Mouse (Mus musculus): ENCODE measurements around the gene Dact3.

The Dact3 gene

DNA sequence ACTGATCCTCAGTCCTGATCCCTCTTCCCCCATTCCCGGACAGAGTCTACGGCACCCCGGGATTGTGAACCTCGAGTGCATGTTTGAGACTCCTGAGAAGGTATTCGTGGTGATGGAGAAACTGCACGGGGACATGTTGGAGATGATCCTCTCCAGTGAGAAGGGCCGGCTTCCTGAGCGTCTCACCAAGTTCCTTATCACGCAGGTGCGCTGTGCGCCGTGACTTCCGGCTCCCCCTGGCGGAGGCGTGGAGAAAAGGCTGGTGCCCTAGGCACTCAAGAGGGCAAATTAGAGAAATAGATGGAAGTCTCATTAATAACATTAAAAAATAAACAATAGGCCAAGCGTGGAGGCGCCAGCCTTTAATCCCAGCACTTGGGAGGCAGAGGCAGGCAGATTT, 16.8 kb upstream of the Dact3 start:
- DNase-seq (ENCODE audit: low spot score), result no peak

DNA sequence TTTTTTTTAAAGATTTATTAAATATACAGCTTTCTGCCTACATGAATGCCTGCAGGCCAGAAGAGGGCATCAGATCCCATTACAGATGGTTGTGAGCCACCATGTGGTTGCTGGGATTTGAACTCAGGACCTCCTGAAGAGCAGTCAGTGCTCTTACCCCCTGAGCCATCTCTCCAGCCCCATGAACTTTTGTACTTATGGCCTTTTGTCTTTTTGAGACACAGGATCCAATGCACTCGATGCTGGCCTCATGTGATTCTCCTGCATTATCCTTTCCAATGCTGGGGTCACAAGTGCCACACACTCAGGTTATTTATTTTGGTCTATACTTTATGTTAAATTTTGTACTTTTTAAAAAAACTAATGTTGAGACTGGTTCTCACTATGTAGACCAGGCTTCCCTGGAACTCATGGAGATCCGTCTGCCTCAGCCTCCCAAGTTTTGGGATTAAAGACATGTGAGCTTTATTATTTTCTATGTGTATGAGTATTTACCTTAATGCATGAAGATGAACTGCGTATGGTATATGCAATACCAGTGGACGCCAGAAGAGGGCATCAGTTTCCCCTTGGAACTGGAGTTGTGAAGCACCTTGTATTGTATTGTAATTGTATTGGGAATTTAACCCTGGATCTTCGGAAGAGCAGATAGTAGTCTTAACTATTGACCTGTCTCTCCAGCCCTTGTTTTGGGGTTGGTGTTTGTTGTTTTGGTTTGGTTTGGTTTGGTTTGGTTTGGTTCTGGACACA, 15.0 kb upstream of the Dact3 start:
- no peak for DNase-seq (ENCODE audit: low spot score)

DNA sequence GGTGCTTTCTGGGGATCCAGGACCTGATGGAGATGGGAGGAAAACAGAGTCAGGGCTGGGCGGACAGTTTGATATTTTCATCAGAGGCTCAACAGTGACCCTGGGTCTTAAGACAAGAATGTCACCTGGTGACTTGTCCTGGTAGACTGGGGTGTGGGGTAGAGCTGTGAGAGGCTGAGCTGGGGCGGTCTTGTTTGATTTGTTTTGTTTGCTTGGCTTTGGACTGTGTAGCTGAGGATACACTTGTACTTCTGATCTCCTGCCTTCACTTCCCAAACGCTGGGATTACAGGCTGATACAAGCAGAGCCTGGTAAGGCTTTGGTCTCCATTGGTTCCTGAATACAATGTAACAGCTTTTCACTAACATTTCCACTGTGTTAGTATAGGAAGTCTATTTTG, 7.6 kb upstream of the Dact3 start:
- DNase-seq (ENCODE audit: low spot score), result peak; percentile 43

DNA sequence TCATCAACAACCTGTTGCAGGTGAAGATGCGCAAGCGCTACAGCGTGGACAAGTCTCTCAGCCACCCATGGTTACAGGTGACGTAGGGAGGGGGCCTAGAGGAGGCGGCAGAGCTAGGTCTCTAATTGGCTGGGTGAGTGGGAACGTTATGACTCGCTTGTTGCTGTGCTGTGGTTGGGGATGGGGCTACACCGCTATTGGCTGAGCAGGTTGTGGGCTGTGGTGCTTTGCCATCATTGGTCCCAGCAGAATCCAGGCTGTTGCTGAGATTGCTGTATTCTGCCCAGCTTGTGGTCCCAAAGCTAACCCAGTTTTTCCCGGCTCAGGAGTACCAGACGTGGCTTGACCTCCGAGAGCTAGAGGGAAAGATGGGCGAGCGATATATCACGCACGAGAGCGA, 5.6 kb upstream of the Dact3 start:
- no peak for DNase-seq (ENCODE audit: low spot score)

GRCm38 (mm10) chr7:16871600-16871999, 3.5 kb upstream of the Dact3 start:
- DNase-seq (ENCODE audit: low spot score), result no peak

DNA sequence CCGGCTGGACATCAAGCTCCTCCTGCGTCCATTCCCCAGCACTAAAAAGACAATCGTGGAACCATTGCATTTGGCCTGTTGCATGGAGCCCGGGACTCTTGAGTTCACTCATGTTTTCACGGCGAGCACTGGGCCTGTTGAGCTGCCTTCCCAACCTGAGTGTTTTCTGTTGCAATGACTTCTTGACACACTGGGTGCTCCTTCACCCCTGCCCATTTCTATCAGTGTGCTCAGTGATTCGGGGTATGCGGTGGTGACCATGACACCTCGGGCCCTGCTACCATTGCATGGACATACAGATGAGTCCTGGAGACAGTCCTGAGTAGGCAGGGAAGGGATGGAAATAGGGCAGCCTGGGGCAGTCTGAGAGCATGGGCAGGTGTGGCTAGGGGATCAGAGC, 2.6 kb upstream of the Dact3 start:
- DNase-seq (ENCODE audit: low spot score), result no peak

DNA sequence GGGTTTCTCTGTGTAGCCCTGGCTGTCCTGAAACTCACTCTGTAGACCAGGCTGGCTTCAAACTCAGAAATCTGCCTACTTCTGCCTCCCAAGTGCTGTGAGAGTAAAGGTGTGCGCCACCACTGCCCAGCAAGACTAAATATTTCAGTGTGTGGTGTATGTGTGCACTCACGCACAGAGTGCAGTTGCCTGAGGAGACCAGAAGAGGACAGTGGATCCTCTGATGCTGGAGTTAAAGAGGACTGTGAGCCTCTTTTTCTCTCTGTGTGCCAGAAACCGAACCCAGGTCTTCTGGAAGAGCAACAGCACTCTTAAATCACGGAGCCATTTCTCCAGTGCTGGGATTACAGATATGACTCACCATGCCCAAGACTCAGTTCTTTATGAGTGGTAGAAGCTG, 1.7 kb upstream of the Dact3 start:
- no peak for DNase-seq (ENCODE audit: low spot score)

GRCm38 (mm10) chr7:16874190-16874589, 927 bp upstream of the Dact3 start:
- DNase-seq (ENCODE audit: low spot score), result peak; percentile 73

GRCm38 (mm10) chr7:16874756-16875309, 284 bp upstream of the Dact3 start:
- DNase-seq (ENCODE audit: low spot score), result peak; percentile 100

GRCm38 (mm10) chr7:16875326-16875725, 209 bp downstream of the Dact3 start:
- DNase-seq (ENCODE audit: low spot score), result no peak

DNA sequence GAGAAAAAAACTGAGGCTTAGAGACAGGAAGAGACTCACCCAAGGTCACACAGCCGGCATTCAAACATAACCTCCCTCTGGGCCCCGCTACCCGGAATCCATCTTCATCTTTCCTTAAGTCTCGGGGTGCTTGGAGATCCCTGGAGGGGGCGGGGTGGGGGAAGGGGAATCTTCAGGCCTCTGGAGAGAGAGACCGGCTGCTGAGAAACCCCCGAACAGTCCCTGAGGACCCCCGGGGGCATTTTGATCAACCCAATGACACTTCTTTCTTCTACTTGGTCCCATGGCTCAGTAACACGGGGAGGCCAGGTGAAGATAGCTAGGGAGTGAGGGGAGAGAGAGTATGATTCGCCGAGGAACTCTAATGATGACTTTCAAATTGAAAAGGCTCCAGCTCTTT, 889 bp downstream of the Dact3 start:
- no peak for DNase-seq (ENCODE audit: low spot score)

GRCm38 (mm10) chr7:16876608-16877007, 1.5 kb downstream of the Dact3 start:
- DNase-seq (ENCODE audit: low spot score), result peak; percentile 84

DNA sequence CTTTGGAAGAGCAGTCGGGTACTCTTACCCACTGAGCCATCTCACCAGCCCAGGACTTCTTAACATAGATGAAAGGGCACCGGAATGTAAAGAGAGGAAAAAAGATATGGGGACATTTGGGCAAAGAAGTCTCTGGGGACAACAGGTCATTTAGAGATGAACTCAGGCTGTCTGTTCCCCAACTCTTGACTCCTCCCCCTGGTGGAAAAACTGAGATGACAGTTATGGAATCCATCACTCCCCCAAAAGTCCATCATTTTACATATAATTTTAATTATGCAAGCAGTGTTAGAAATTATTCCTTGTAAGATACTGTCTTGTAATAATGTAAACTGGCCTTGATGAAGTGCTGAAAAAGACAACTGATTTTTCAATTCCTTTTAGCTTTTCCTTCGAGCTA, 2.6 kb downstream of the Dact3 start:
- no peak for DNase-seq (ENCODE audit: low spot score)

DNA sequence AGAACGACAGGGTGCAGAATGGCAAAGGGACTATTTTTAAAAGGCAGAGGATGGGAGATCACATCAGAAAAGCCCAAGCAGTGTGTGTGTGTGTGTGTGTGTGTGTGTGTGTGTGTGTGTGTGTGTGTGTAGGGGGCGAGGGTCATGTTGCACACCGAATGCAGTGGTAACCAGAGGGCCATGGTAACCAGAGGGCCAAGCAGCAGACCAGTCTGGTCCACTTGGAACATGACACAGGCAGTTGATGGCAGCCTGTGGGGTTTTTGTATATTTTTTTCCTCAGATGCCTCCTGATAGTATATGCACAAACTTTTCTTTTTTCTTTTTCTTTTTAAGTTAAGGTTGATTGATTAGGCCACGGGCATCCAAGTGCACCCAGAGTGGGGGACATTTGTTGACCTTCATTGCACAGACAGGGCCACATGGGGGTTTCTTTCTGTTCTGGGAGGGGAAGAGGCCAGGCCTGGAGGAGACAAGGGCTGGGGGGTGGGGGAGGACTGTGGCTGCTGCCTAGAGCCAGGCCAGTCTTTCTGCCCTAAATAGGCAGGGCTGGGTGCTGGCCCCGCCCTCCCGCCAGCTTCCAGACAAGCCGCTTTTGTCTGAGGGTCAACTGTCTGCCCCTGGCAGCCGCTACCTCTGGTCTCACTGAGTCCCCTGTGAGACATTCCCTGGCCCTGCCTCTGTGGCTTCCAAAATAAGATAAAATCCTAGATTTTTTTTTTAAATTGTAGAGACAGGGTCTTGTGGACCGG, 4.9 kb downstream of the Dact3 start:
- peak; percentile 60 for DNase-seq (ENCODE audit: low spot score)

- DNase-seq (ENCODE audit: low spot score), result no peak
Observed at GRCm38 (mm10) chr7:16880615-16881014, 5.5 kb downstream of the Dact3 start.

GRCm38 (mm10) chr7:16883162-16883561, 8.0 kb downstream of the Dact3 start:
- no peak for DNase-seq (ENCODE audit: low spot score)

GRCm38 (mm10) chr7:16884334-16884733, 9.2 kb downstream of the Dact3 start:
- DNase-seq (ENCODE audit: low spot score), result no peak

DNA sequence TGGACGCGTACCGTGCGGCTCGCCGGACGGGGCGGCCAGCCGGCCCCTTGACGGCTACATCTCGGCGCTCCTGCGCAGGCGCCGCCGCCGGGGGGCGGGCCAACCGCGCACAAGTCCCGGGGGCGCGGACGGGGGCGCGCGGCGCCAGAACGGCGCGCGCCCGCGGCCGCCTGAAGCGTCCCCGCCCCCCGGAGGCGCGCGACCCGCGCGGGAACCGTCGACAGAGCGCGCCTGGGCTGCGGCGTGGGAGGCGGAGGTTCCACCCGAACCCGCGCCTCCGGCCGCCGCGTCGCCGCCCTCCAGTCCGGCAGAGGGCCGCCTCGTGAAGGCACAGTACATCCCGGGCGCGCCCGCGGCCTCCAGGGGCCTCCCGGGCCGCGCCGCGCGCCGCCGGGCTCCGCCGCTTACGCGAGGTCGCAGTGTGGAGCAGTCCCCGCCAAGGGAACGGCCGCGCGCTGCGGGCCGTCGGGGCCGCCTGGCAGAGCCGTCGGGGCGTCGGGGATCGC, 10.2 kb downstream of the Dact3 start:
- DNase-seq (ENCODE audit: low spot score), result no peak

DNA sequence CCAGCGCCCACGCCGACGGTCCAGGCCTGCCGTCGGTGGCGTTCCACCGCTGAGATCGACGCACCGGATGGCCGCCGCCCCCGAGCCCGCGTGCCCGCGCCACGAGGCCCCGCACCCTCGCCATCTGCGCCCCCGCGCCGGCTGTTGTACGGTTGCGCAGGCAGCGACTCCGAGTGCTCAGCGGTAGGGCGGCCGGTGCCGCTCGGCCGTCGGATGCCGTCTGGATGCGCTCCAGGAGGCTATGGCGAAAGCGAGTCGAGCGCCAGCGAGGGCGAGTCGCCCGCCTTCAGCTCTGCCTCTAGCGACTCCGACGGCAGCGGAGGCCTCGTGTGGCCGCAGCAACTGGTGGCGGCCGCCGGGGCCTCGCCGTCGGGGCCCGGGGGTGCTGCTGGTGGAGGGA, 10.8 kb downstream of the Dact3 start:
- no peak for DNase-seq (ENCODE audit: low spot score)

DNA sequence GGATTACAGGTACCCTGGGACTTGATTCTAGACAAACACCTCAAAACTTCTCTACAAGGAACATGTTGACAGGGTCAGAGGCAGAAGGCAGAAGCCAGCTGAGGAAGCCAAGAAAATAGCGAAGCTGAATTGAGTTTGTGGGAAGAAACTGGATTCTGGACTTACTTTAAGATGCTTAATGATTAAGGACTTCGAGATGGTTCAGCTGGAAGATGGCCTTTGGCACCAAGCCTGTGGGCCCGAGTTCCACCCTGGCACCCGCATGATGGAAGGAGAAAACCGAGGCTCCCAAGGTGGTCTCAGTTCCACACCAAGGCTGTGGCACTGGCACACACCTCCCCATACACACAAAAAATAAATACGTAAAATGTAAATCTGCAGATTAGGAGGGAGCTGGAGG, 15.4 kb downstream of the Dact3 start:
- no peak for DNase-seq (ENCODE audit: low spot score)

- DNase-seq (ENCODE audit: low spot score), result peak; percentile 85
Observed at GRCm38 (mm10) chr7:16890944-16891343, 15.8 kb downstream of the Dact3 start.

DNA sequence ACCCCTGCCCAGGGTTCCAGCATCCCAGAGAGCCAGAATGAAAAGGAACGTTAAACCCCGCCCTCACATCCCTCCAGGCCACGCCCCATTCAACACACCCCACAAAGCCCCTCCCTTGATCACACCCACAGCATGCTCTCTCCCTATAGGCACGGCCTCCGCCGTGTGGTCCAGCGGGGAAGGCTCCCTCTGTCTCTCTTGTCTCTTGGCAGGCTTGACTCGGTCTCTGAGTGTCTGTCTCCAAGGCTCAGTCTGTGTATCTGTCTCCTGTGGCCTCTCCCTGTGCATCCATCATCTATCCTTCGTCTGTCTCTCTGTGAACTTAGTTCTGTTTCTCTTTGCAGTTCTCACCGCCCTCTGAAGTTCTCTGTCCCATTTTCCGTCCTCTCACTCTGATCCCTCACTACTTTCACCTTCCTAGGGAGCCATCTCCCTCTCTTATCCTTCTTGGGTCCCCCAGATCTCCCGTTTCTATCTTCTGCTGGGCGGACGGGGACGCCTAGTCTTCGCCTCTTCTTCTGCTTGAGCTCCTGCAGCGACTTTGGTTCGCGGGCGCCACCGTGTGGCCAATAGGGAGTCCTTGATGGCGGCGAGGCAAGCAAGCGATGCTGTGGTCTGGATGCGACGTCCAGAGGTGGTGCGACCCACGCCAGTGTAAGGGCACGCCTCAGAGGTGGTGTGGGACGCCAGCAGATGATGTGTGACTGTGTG, 16.7 kb downstream of the Dact3 start, which contains the start of gene Gng8:
Gng8 (plus strand) TSS at position 146 of the 711 bp plus-strand sequence.
- peak; percentile 78 for DNase-seq (ENCODE audit: low spot score)
